Mouse (Mus musculus): ENCODE data around the gene Selenbp2.
"Not testable (repeated sequence)": the region's sequence is repeated elsewhere in the genome, so short reads cannot be mapped to it uniquely, and the experiment has no call there.

Gene Selenbp2

GRCm38 (mm10) chr3:94691694-94692093, 1.7 kb upstream of the Selenbp2 start:
- DNase-seq (ENCODE audit: low spot score) = not testable (repeated sequence)

GRCm38 (mm10) chr3:94693874-94694273, 518 bp downstream of the Selenbp2 start:
- DNase-seq (ENCODE audit: low spot score) = not testable (repeated sequence)

- DNase-seq (ENCODE audit: low spot score) = not testable (repeated sequence)
Observed at GRCm38 (mm10) chr3:94695591-94695990, 2.2 kb downstream of the Selenbp2 start.

- not testable (repeated sequence) for DNase-seq (ENCODE audit: low spot score)
Observed at GRCm38 (mm10) chr3:94696257-94696656, 2.9 kb downstream of the Selenbp2 start.

- not testable (repeated sequence) for DNase-seq (ENCODE audit: low spot score)
Observed at GRCm38 (mm10) chr3:94702163-94702810, 8.9 kb downstream of the Selenbp2 start.

- DNase-seq (ENCODE audit: low spot score) = no peak
Observed at GRCm38 (mm10) chr3:94702856-94703255, 9.5 kb downstream of the Selenbp2 start.

GRCm38 (mm10) chr3:94703364-94703763, 10.0 kb downstream of the Selenbp2 start:
- not testable (repeated sequence) for DNase-seq (ENCODE audit: low spot score)

- DNase-seq (ENCODE audit: low spot score) = not testable (repeated sequence)
Observed at GRCm38 (mm10) chr3:94710591-94710990, 17.2 kb downstream of the Selenbp2 start.

GRCm38 (mm10) chr3:94713424-94713823, 20.1 kb downstream of the Selenbp2 start:
- not testable (repeated sequence) for DNase-seq (ENCODE audit: low spot score)

- DNase-seq (ENCODE audit: low spot score) = not testable (repeated sequence)
Observed at GRCm38 (mm10) chr3:94718253-94718652, 24.9 kb downstream of the Selenbp2 start.

- not testable (repeated sequence) for DNase-seq (ENCODE audit: low spot score)
Observed at GRCm38 (mm10) chr3:94723637-94724036, 30.3 kb downstream of the Selenbp2 start.

- DNase-seq (ENCODE audit: low spot score) = no peak
Observed at GRCm38 (mm10) chr3:94745691-94746090, 52.3 kb downstream of the Selenbp2 start.
